Comparison of ENCODE assay signal across 9 mouse cellular contexts in genomic region chr17:37028212-37028611, GRCm38 (mm10). TPM values are rescaled to one million over a fixed set of nuclear protein-coding genes. Genes with fewer than 3 reads are reported as not detected.
A peak's percentile ranks its signal among the peaks of the same experiment; 100 is the strongest.
DNase-seq lines count a peak whose midpoint lies in the region; ATAC-seq lines count a peak whose summit lies in the region.
"Had no signal": no experiment of that assay in that cellular context is flagged by ENCODE, and none has a peak within 500 bp of the region (broad histone marks: within the 10 kb centered on the region; RNA-seq: fewer than 3 reads in every experiment).

No protein-coding gene starts in this region.

- H3K4me3 ChIP-seq in kidney, embryonic 14.5 days (ENCODE audit: low read length): peak overlapping the region; percentile 39
- peak overlapping the region; percentile 41 for H3K4me3 ChIP-seq in embryonic facial prominence, embryonic 12.5 days
- H3K4me3 ChIP-seq in intestine, embryonic 14.5 days (ENCODE audit: low read depth, low read length): peak overlapping the region; percentile 44
- peak overlapping the region; percentile 44 for H3K4me3 ChIP-seq in midbrain, embryonic 16.5 days (ENCODE audit: low read depth, low read length)

- H3K4me1 ChIP-seq in kidney, embryonic 14.5 days (ENCODE audit: control insufficient read depth, insufficient read depth, low read length): no peaks in the 10 kb centered on the region
- H3K4me1 ChIP-seq in embryonic facial prominence, embryonic 12.5 days: no peaks in the 10 kb centered on the region
- H3K4me1 ChIP-seq in intestine, embryonic 14.5 days (replicated peaks; ENCODE audit: control insufficient read depth, insufficient read depth, low read length): 0 out of 2 replicates have a peak, but pooled peaks cover 5% of the 10 kb centered on the region
- peaks cover 4% of the 10 kb centered on the region; the same call in 1 of the 2 replicates for H3K4me1 ChIP-seq in midbrain, embryonic 16.5 days (ENCODE audit: control insufficient read depth, insufficient read depth, low read length)

- no peak for DNase-seq in kidney, postnatal 14 days
- DNase-seq in intestine, embryonic 14.5 days (ENCODE audit: low spot score): no peak
- DNase-seq in yolk sac, embryonic 10.5 days (ENCODE audit: low spot score): no peak
- no peak for DNase-seq in spleen, postnatal 4 days (ENCODE audit: low spot score in 2 of 2)
- no peak for DNase-seq in cerebellum, postnatal 10 days

- no peaks in the 10 kb centered on the region for H3K9me3 ChIP-seq in kidney, embryonic 14.5 days (ENCODE audit: control insufficient read depth, low read length)
- H3K9me3 ChIP-seq in embryonic facial prominence, embryonic 12.5 days: no peaks in the 10 kb centered on the region
- H3K9me3 ChIP-seq in intestine, embryonic 14.5 days (ENCODE audit: control insufficient read depth, low read length): no peaks in the 10 kb centered on the region
- no peaks in the 10 kb centered on the region for H3K9me3 ChIP-seq in midbrain, embryonic 16.5 days (replicated peaks; ENCODE audit: control insufficient read depth, low read length, poor library complexity, severe bottlenecking)

- peak; percentile 50 for ATAC-seq in kidney, embryonic 14.5 days (ENCODE audit: low FRiP score, low TSS enrichment)
- peak; percentile 17 for ATAC-seq in embryonic facial prominence, embryonic 12.5 days (ENCODE audit: insufficient number of reproducible peaks, insufficient read depth, low FRiP score, low TSS enrichment)
- peak; percentile 56 for ATAC-seq in intestine, embryonic 14.5 days (replicated peaks; ENCODE audit: low FRiP score, low TSS enrichment, low read depth)
- peak; percentile 32; the same call in 1 of the 2 replicates for ATAC-seq in midbrain, embryonic 16.5 days

- no peaks in the 10 kb centered on the region for H3K27me3 ChIP-seq in kidney, embryonic 14.5 days (ENCODE audit: control insufficient read depth, insufficient read depth, low read length)
- H3K27me3 ChIP-seq in embryonic facial prominence, embryonic 12.5 days: no peaks in the 10 kb centered on the region
- no peaks in the 10 kb centered on the region for H3K27me3 ChIP-seq in intestine, embryonic 14.5 days (replicated peaks; ENCODE audit: control insufficient read depth, insufficient read depth, low read length)
- H3K27me3 ChIP-seq in midbrain, embryonic 16.5 days (ENCODE audit: control insufficient read depth, insufficient read depth, low read depth, low read length): no peaks in the 10 kb centered on the region
- H3K27me3 ChIP-seq: Patski had no signal

- H3K36me3 ChIP-seq in kidney, embryonic 14.5 days (ENCODE audit: control insufficient read depth, insufficient read depth, low read length): no peaks in the 10 kb centered on the region
- H3K36me3 ChIP-seq in embryonic facial prominence, embryonic 12.5 days: no peaks in the 10 kb centered on the region
- no peaks in the 10 kb centered on the region for H3K36me3 ChIP-seq in intestine, embryonic 14.5 days (ENCODE audit: control insufficient read depth, insufficient read depth, low read length)
- no peaks in the 10 kb centered on the region for H3K36me3 ChIP-seq in midbrain, embryonic 16.5 days (ENCODE audit: control insufficient read depth, insufficient read depth, low read length)

- peak overlapping the region; percentile 25 for H3K9ac ChIP-seq in kidney, embryonic 14.5 days (ENCODE audit: low read depth, low read length)
- 0 out of 2 replicates have a peak overlapping the region, but pooled peaks have one; percentile 20 for H3K9ac ChIP-seq in embryonic facial prominence, embryonic 12.5 days
- peak overlapping the region; percentile 46 for H3K9ac ChIP-seq in intestine, embryonic 14.5 days (ENCODE audit: low read length)
- peak overlapping the region; percentile 45 for H3K9ac ChIP-seq in midbrain, embryonic 16.5 days (ENCODE audit: low read depth, low read length)

- WGBS in kidney, embryonic 14.5 days: 5% methylated on average over 10 of the region's 10 CpGs
- WGBS in embryonic facial prominence, embryonic 12.5 days: 2% methylated on average over 10 of the region's 10 CpGs
- WGBS in intestine, embryonic 14.5 days: 4% methylated on average over 10 of the region's 10 CpGs
- 3% methylated on average over 10 of the region's 10 CpGs for WGBS in midbrain, embryonic 16.5 days

- peak overlapping the region; percentile 92 for H3K27ac ChIP-seq in kidney, embryonic 14.5 days (ENCODE audit: low read depth, low read length)
- H3K27ac ChIP-seq in embryonic facial prominence, embryonic 12.5 days: peak overlapping the region; percentile 98
- H3K27ac ChIP-seq in intestine, embryonic 14.5 days (ENCODE audit: low read depth): peak overlapping the region; percentile 97
- H3K27ac ChIP-seq in midbrain, embryonic 16.5 days (ENCODE audit: low read length): peak overlapping the region; percentile 98

- peak overlapping the region; percentile 31 for H3K4me2 ChIP-seq in kidney, embryonic 14.5 days (replicated peaks; ENCODE audit: low read depth, low read length)
- H3K4me2 ChIP-seq in embryonic facial prominence, embryonic 12.5 days (replicated peaks): peak overlapping the region; percentile 48
- H3K4me2 ChIP-seq in intestine, embryonic 14.5 days (ENCODE audit: low read length): peak overlapping the region; percentile 47
- H3K4me2 ChIP-seq in midbrain, embryonic 16.5 days (ENCODE audit: low read length): peak overlapping the region; percentile 47

RNA-seq across cellular contexts. Expression of gene Mog, which starts 5.0 kb away (rescaled TPM):
- polyA plus RNA-seq in kidney, embryonic 14.5 days (2014; fragmentation: Nextera tagmentation; extraction: Ambion mirVana): 0.12 and 0.14 TPM in 2 replicates
- polyA plus RNA-seq in embryonic facial prominence, embryonic 12.5 days (2016; fragmentation: Nextera tagmentation; extraction: Ambion mirVana): 0.38 and 0.70 TPM in 2 replicates
- polyA plus RNA-seq in intestine, embryonic 14.5 days (2014; fragmentation: Nextera tagmentation; extraction: Ambion mirVana): 0.14 and 0.24 TPM in 2 replicates
- polyA plus RNA-seq in midbrain, embryonic 16.5 days (2015; fragmentation: Nextera tagmentation; extraction: Ambion mirVana): 2.0 and 3.2 TPM in 2 replicates

RNA-seq across cellular contexts. Expression of gene Gabbr1, which starts 17.6 kb away (rescaled TPM):
- polyA plus RNA-seq in kidney, embryonic 14.5 days (2014; fragmentation: Nextera tagmentation; extraction: Ambion mirVana): 8.1 and 11.6 TPM in 2 replicates
- 19.8 and 20.5 TPM in 2 replicates for polyA plus RNA-seq in embryonic facial prominence, embryonic 12.5 days (2016; fragmentation: Nextera tagmentation; extraction: Ambion mirVana)
- polyA plus RNA-seq in intestine, embryonic 14.5 days (2014; fragmentation: Nextera tagmentation; extraction: Ambion mirVana): 12.6 and 13.7 TPM in 2 replicates
- polyA plus RNA-seq in midbrain, embryonic 16.5 days (2015; fragmentation: Nextera tagmentation; extraction: Ambion mirVana): 81.7 and 94.9 TPM in 2 replicates

RNA-seq across cellular contexts. Expression of gene Zfp57, which starts 27.2 kb away (rescaled TPM):
- 44.6 and 67.5 TPM in 2 replicates for polyA plus RNA-seq in kidney, embryonic 14.5 days (2014; fragmentation: Nextera tagmentation; extraction: Ambion mirVana)
- polyA plus RNA-seq in embryonic facial prominence, embryonic 12.5 days (2016; fragmentation: Nextera tagmentation; extraction: Ambion mirVana): 151 and 169 TPM in 2 replicates
- 78.3 and 85.0 TPM in 2 replicates for polyA plus RNA-seq in intestine, embryonic 14.5 days (2014; fragmentation: Nextera tagmentation; extraction: Ambion mirVana)
- polyA plus RNA-seq in midbrain, embryonic 16.5 days (2015; fragmentation: Nextera tagmentation; extraction: Ambion mirVana): 280 and 312 TPM in 2 replicates

RNA-seq across cellular contexts. Expression of gene H2-M5, which starts 38.9 kb away (rescaled TPM):
- 0.16 and 0.39 TPM in 2 replicates for polyA plus RNA-seq in kidney, embryonic 14.5 days (2014; fragmentation: Nextera tagmentation; extraction: Ambion mirVana)
- 1.2 and 1.3 TPM in 2 replicates for polyA plus RNA-seq in embryonic facial prominence, embryonic 12.5 days (2016; fragmentation: Nextera tagmentation; extraction: Ambion mirVana)
- polyA plus RNA-seq in intestine, embryonic 14.5 days (2014; fragmentation: Nextera tagmentation; extraction: Ambion mirVana): 0.16 and 0.51 TPM in 2 replicates
- 2.9 and 3.4 TPM in 2 replicates for polyA plus RNA-seq in midbrain, embryonic 16.5 days (2015; fragmentation: Nextera tagmentation; extraction: Ambion mirVana)

RNA-seq across cellular contexts. Expression of gene 2410137M14Rik, which starts 47.2 kb away (rescaled TPM):
- not detected in 2 replicates for polyA plus RNA-seq in kidney, embryonic 14.5 days (2014; fragmentation: Nextera tagmentation; extraction: Ambion mirVana)
- polyA plus RNA-seq in embryonic facial prominence, embryonic 12.5 days (2016; fragmentation: Nextera tagmentation; extraction: Ambion mirVana): not detected in 2 replicates
- not detected in 2 replicates for polyA plus RNA-seq in intestine, embryonic 14.5 days (2014; fragmentation: Nextera tagmentation; extraction: Ambion mirVana)
- polyA plus RNA-seq in midbrain, embryonic 16.5 days (2015; fragmentation: Nextera tagmentation; extraction: Ambion mirVana): 0.42 and 0.44 TPM in 2 replicates
- polyA plus RNA-seq: Patski had no signal
